Mouse (Mus musculus) hindbrain, embryonic 10.5 days (tissue): ENCODE data around the gene Aplf. TPM values are rescaled to one million over a fixed set of nuclear protein-coding genes. Genes with fewer than 3 reads are reported as not detected.

Source experiments
- DNase-seq: peaks from one replicate; pipeline ENCODE4 v3.0.0-alpha.2; 2017; ENCODE audit warnings: low spot score
- H3K27ac ChIP-seq: fragments of 300-500 bp; sonication (generic); 2 replicates; pipeline ENCODE4 v1.5.1; 2016; ENCODE audit warnings: mild to moderate bottlenecking, moderate library complexity
- H3K27me3 ChIP-seq: fragments of 300-500 bp; sonication (generic); 2 replicates; pipeline ENCODE4 v1.6.1; 2016; ENCODE audit warnings: mild to moderate bottlenecking; ENCODE audit not compliant: poor library complexity, insufficient read depth, severe bottlenecking
- H3K36me3 ChIP-seq: fragments of 300-500 bp; sonication (generic); 2 replicates; pipeline ENCODE4 v1.6.1; 2016; ENCODE audit warnings: mild to moderate bottlenecking, moderate library complexity
- H3K4me1 ChIP-seq: fragments of 300-500 bp; sonication (generic); replicated peaks from 2 replicates; pipeline ENCODE4 v1.6.1; 2016; ENCODE audit warnings: mild to moderate bottlenecking
- H3K4me3 ChIP-seq: fragments of 300-500 bp; sonication (generic); 2 replicates; pipeline ENCODE4 v1.5.1; 2016; ENCODE audit warnings: mild to moderate bottlenecking, moderate library complexity
- H3K9me3 ChIP-seq: fragments of 300-500 bp; sonication (generic); 2 replicates; pipeline ENCODE4 v1.6.1; 2016; ENCODE audit warnings: mild to moderate bottlenecking, moderate library complexity
- WGBS: fragments of 180-500 bp; shearing (Covaris S2); methylation state at CpG from one replicate; pipeline ENCODE4 v1.1.7; 2016; 5-methylcytosine and 5-hydroxymethylcytosine counted together
- polyA plus RNA-seq: library from polyadenylated mRNA; unstranded; fragments of >200 nt; fragmentation: Nextera tagmentation; extraction: Ambion mirVana; gene quantifications from 2 replicates; pipeline ENCODE4 v1.2.1, GENCODE M21; 2016

Aplf gene
- polyA plus RNA-seq, 1 experiment from 2014 or later: 14.8 TPM

GRCm38 (mm10) chr6:87615696-87616083 is 56.3 kb downstream of the Aplf start:
- Histone ChIP-seq H3K36me3 (no peaks in the 10 kb centered on the region), H3K27me3 (no peaks in the 10 kb centered on the region), H3K4me1 (peaks cover 16% of the 10 kb centered on the region; the same call in 1 of the 2 replicates), H3K4me3 (no peak overlapping the region), H3K9me3 (no peaks in the 10 kb centered on the region), H3K27ac (no peak overlapping the region)
- 91% methylated on average over 14 of the region's 14 CpGs for whole genome bisulfite sequencing
- no peak for DNase-seq

GRCm38 (mm10) chr6:87614794-87615695 is 56.9 kb downstream of the Aplf start:
- no peaks in the 10 kb centered on the region for H3K36me3 ChIP-seq
- H3K9me3 ChIP-seq: no peaks in the 10 kb centered on the region
- no peaks in the 10 kb centered on the region for H3K27me3 ChIP-seq
- peaks cover 10% of the 10 kb centered on the region; the same call in 1 of the 2 replicates for H3K4me1 ChIP-seq
- 69% methylated on average over 11 of the region's 11 CpGs for WGBS
- no peak overlapping the region for H3K4me3 ChIP-seq
- H3K27ac ChIP-seq: no peak overlapping the region
- peak; percentile 35 for DNase-seq

GRCm38 (mm10) chr6:87599825-87600224 is 72.2 kb downstream of the Aplf start:
- H3K4me3 ChIP-seq: no peak overlapping the region
- no peak overlapping the region for H3K27ac ChIP-seq
- DNase-seq: no peak

GRCm38 (mm10) chr6:87597116-87597833 is 74.7 kb downstream of the Aplf start:
- 41% methylated on average over 10 of the region's 10 CpGs for WGBS
- Histone ChIP-seq H3K27me3 (no peaks in the 10 kb centered on the region), H3K4me1 (peaks cover 20% of the 10 kb centered on the region)

More at GRCm38 (mm10) chr6:87599825-87600224, 72.2 kb downstream of the Aplf start:
- Histone ChIP-seq H3K4me1 (peaks cover 20% of the 10 kb centered on the region), H3K36me3 (no peaks in the 10 kb centered on the region), H3K9me3 (no peaks in the 10 kb centered on the region), H3K27me3 (no peaks in the 10 kb centered on the region)

GRCm38 (mm10) chr6:87594188-87594587 is 77.8 kb downstream of the Aplf start:
- no peaks in the 10 kb centered on the region for H3K36me3 ChIP-seq
- H3K4me1 ChIP-seq: peaks cover 41% of the 10 kb centered on the region
- H3K27ac ChIP-seq: no peak overlapping the region
- H3K27me3 ChIP-seq: peaks cover 12% of the 10 kb centered on the region
- H3K4me3 ChIP-seq: no peak overlapping the region
- DNase-seq: no peak
- 81% methylated on average over 6 of the region's 6 CpGs for WGBS
- H3K9me3 ChIP-seq: no peaks in the 10 kb centered on the region

More at GRCm38 (mm10) chr6:87597116-87597833, 74.7 kb downstream of the Aplf start:
- H3K9me3 ChIP-seq: no peaks in the 10 kb centered on the region
- DNase-seq: peak; percentile 63
- H3K4me3 ChIP-seq: peak overlapping the region; percentile 12
- H3K36me3 ChIP-seq: no peaks in the 10 kb centered on the region
- H3K27ac ChIP-seq: peak overlapping the region; percentile 64

DNA sequence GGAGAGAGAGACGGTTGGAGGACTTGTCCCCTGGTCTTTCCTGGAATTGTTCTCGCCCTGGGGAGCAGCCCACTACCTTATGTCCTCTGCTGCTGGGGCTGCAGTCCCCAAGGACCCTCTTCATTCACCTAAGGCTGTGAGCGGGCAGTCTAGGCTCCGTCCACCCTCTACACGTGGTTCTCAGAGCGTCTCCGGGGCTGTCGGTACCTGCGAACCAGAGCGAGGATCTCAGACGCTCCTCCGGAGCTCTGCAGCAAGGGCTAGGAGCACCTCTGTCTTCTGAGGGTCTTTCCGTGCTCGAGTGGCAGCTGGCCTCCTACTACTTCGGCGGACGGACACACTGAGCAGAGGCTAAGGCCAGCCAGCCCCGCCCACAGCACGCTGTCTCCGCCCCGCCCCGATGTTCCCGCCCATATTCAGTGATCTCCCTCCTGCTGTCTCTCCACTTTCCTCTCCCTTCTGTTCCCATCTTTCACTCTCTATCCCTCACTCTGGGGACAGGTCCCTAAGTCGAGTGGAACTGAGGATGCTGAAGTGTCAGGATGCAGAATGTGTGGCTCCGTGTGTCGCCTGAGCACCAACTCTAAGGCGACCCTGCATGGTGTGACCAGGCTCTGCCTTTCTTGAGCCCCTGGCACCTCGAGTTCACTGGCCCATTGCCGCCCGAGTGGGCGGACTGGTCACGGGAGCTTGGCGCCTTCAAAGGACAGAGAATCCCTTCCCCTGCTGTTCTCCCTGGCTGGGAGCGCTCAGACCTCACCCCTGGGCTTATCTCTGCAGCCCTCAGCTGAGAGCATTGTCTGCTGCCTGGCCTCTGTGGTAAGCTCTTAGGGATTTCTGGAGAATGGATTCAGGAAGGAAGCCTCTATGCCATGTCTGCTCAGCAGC is 81.4 kb downstream of the Aplf start, which contains the start of gene Prokr1:
TSS of gene Prokr1 (minus strand) at position 350 of the 888 bp plus-strand sequence.
- peak; percentile 77 for DNase-seq
- under 1% methylated on average over 34 of the region's 34 CpGs for WGBS
- peak within 1 kb of the TSS; percentile 66 for H3K4me3 ChIP-seq
- peaks cover 35% of the 10 kb centered on the region for H3K4me1 ChIP-seq
- H3K36me3 ChIP-seq: no peaks in the 10 kb centered on the region
- no peaks in the 10 kb centered on the region for H3K9me3 ChIP-seq
- H3K27ac ChIP-seq: peak within 1 kb of the TSS; percentile 86
- peaks cover 32% of the 10 kb centered on the region for H3K27me3 ChIP-seq

- Histone ChIP-seq H3K4me1 (peaks cover 35% of the 10 kb centered on the region), H3K4me3 (peak overlapping the region; percentile 66), H3K27ac (peak overlapping the region; percentile 86), H3K9me3 (no peaks in the 10 kb centered on the region), H3K27me3 (peaks cover 32% of the 10 kb centered on the region), H3K36me3 (no peaks in the 10 kb centered on the region)
- WGBS: 10% methylated on average over 12 of the region's 12 CpGs
- no peak for DNase-seq
These were observed 82.1 kb downstream of the Aplf start for GRCm38 (mm10) chr6:87589718-87590393.

DNA sequence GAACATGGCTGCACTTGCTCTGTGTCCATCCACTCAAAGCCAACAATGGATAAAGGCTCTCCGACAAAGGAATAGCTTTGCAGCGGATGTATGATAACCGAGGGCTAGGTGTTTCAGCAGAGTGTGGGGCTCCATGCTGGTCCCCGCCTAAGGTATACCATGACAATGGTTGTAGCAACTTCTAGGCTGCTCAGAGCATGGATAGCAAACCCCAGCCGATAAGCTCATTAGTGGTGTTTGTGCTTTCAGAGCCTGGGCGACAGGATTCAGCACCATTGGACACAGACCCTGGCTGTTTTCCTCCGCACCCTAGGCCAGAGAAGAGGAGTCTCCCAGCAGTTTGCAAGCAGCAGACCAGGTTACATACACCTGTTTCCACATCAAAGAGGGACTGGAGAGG is 88.0 kb downstream of the Aplf start:
- no peak for DNase-seq
- Histone ChIP-seq H3K36me3 (no peaks in the 10 kb centered on the region), H3K27me3 (peaks cover 24% of the 10 kb centered on the region), H3K27ac (no peak overlapping the region), H3K4me3 (no peak overlapping the region), H3K9me3 (no peaks in the 10 kb centered on the region), H3K4me1 (peaks cover 13% of the 10 kb centered on the region)
- WGBS: 85% methylated on average over 7 of the region's 7 CpGs

DNA sequence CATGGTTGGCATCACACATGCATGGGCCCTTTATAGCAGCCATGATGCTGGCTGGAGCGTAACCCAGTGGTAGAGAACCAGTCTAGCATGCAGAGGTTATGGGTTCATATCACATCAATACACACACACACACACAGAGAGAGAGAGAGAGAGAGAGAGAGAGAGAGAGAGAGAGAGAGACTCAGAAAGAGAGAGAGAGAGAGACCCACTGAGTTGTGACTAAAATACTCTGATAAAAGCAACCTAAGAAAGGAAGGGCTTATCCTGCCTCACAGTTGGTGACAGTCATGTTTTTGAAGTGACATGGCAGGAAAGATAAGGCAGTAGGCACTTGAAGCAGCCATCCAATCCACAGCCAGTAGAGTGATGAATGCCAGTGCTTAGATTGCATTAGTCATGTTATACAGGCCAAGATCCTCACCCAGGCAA is 88.8 kb downstream of the Aplf start:
- H3K4me1 ChIP-seq: peaks cover 13% of the 10 kb centered on the region
- WGBS: 97% methylated on average over 1 of the region's 1 CpGs
- no peaks in the 10 kb centered on the region for H3K36me3 ChIP-seq
- no peak for DNase-seq
- H3K27ac ChIP-seq: no peak overlapping the region
- H3K9me3 ChIP-seq: no peaks in the 10 kb centered on the region
- no peak overlapping the region for H3K4me3 ChIP-seq
- H3K27me3 ChIP-seq: peaks cover 16% of the 10 kb centered on the region

DNA sequence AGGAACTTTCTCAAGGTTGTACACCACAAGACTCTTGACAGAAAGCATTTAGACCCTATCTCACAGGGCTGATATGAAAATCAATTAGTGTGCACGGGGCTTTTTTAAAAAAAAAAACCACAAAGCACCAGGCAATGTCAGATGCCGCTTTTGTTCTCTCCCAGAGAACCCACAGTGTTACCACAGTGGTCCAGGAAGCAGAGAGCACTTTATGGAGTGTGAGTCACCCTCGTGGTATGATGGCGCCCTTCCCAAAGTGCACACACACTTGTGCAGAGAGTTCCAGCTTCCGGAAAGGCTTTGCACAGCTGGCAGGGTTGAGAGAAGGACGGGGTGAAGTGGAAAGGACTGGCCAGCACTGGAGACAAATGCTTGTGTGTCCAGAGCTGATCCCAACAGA is 89.5 kb downstream of the Aplf start:
- Histone ChIP-seq H3K27me3 (peaks cover 10% of the 10 kb centered on the region; the same call in 1 of the 2 replicates), H3K4me3 (no peak overlapping the region), H3K9me3 (no peaks in the 10 kb centered on the region), H3K27ac (no peak overlapping the region), H3K4me1 (peaks cover 10% of the 10 kb centered on the region), H3K36me3 (no peaks in the 10 kb centered on the region)
- no peak for DNase-seq
- 84% methylated on average over 6 of the region's 6 CpGs for WGBS

GRCm38 (mm10) chr6:87581581-87581980 is 90.4 kb downstream of the Aplf start:
- Histone ChIP-seq H3K9me3 (no peaks in the 10 kb centered on the region), H3K27ac (no peak overlapping the region), H3K4me3 (no peak overlapping the region), H3K27me3 (peaks cover 5% of the 10 kb centered on the region; the same call in 1 of the 2 replicates), H3K36me3 (no peaks in the 10 kb centered on the region), H3K4me1 (0 out of 2 replicates have a peak, but pooled peaks cover 2% of the 10 kb centered on the region)
- no peak for DNase-seq
- WGBS: 86% methylated on average over 18 of the region's 18 CpGs

GRCm38 (mm10) chr6:87581071-87581470 is 90.9 kb downstream of the Aplf start:
- Histone ChIP-seq H3K4me3 (no peak overlapping the region), H3K9me3 (no peaks in the 10 kb centered on the region), H3K36me3 (no peaks in the 10 kb centered on the region), H3K27ac (no peak overlapping the region), H3K27me3 (peaks cover 5% of the 10 kb centered on the region; the same call in 1 of the 2 replicates), H3K4me1 (no peaks in the 10 kb centered on the region)
- 83% methylated on average over 15 of the region's 15 CpGs for WGBS
- DNase-seq: no peak
